Mouse (Mus musculus): ENCODE results near the gene Atp5d. TPM values are rescaled to one million over a fixed set of nuclear protein-coding genes. Genes with fewer than 3 reads are reported as not detected.

Gene Atp5d
- total RNA-seq, 2 experiments from 2014 or later = 573 to 611 TPM

GRCm38 (mm10) chr10:80116927-80117691 lies 21.3 kb upstream of the Atp5d start:
- DNase-seq (ENCODE audit: low spot score) = peak; percentile 81

- DNase-seq (ENCODE audit: low spot score) = no peak
Measured at GRCm38 (mm10) chr10:80117736-80118135, 20.7 kb upstream of the Atp5d start.

- DNase-seq (ENCODE audit: low spot score) = no peak
Measured at GRCm38 (mm10) chr10:80118552-80118951, 19.9 kb upstream of the Atp5d start.

GRCm38 (mm10) chr10:80120146-80120545 lies 18.3 kb upstream of the Atp5d start:
- DNase-seq (ENCODE audit: low spot score) = peak; percentile 60

GRCm38 (mm10) chr10:80121639-80122038 lies 16.8 kb upstream of the Atp5d start:
- no peak for DNase-seq (ENCODE audit: low spot score)

- no peak for DNase-seq (ENCODE audit: low spot score)
Measured at GRCm38 (mm10) chr10:80123932-80124562, 14.4 kb upstream of the Atp5d start.

- no peak for DNase-seq (ENCODE audit: low spot score)
Measured at GRCm38 (mm10) chr10:80127920-80128319, 10.5 kb upstream of the Atp5d start.

GRCm38 (mm10) chr10:80129846-80130245 lies 8.6 kb upstream of the Atp5d start:
- no peak for DNase-seq (ENCODE audit: low spot score)

- DNase-seq (ENCODE audit: low spot score) = no peak
Measured at GRCm38 (mm10) chr10:80130403-80131031, 7.9 kb upstream of the Atp5d start.

GRCm38 (mm10) chr10:80131316-80131951 lies 7.0 kb upstream of the Atp5d start:
- no peak for DNase-seq (ENCODE audit: low spot score)

GRCm38 (mm10) chr10:80131952-80132350 lies 6.5 kb upstream of the Atp5d start:
- DNase-seq (ENCODE audit: low spot score) = no peak

- DNase-seq (ENCODE audit: low spot score) = peak; percentile 55
Measured at GRCm38 (mm10) chr10:80133226-80133849, 5.1 kb upstream of the Atp5d start.

- no peak for DNase-seq (ENCODE audit: low spot score)
Measured at GRCm38 (mm10) chr10:80134421-80134820, 4.0 kb upstream of the Atp5d start.

GRCm38 (mm10) chr10:80135161-80135560 lies 3.3 kb upstream of the Atp5d start:
- no peak for DNase-seq (ENCODE audit: low spot score)

- no peak for DNase-seq (ENCODE audit: low spot score)
Measured at GRCm38 (mm10) chr10:80135641-80136040, 2.8 kb upstream of the Atp5d start.

- DNase-seq (ENCODE audit: low spot score) = no peak
Measured at GRCm38 (mm10) chr10:80136179-80136951, 2.1 kb upstream of the Atp5d start.

GRCm38 (mm10) chr10:80136952-80137625 lies 1.3 kb upstream of the Atp5d start:
- DNase-seq (ENCODE audit: low spot score) = no peak

- no peak for DNase-seq (ENCODE audit: low spot score)
Measured at GRCm38 (mm10) chr10:80137626-80138552, 543 bp upstream of the Atp5d start.

GRCm38 (mm10) chr10:80139439-80139775 lies 975 bp downstream of the Atp5d start:
- DNase-seq (ENCODE audit: low spot score) = no peak
